Mouse (Mus musculus) cerebellum, adult 2 months (tissue): ENCODE results near the gene Emc10. TPM values are rescaled to one million over a fixed set of nuclear protein-coding genes. Genes with fewer than 3 reads are reported as not detected.

ENCODE experiments used
- DNase-seq, 2 experiments: peaks; one replicate each; pipeline ENCODE4 v3.0.0; 2021
- H3K27ac ChIP-seq: fragments of 200-500 bp; 2 replicates; pipeline ENCODE4 v1.5.1; 2012; ENCODE audit warnings: low read length, control low read depth, inconsistent platforms; ENCODE audit not compliant: insufficient read depth
- H3K27me3 ChIP-seq: fragments of 200-500 bp; 2 replicates; pipeline ENCODE4 v1.6.1; 2012; ENCODE audit warnings: inconsistent platforms, mild to moderate bottlenecking, low read length, moderate library complexity; ENCODE audit not compliant: control insufficient read depth, insufficient read depth
- H3K4me1 ChIP-seq: fragments of 200-500 bp; 2 replicates; pipeline ENCODE4 v1.6.1; 2011; ENCODE audit warnings: low read length; ENCODE audit not compliant: control insufficient read depth, insufficient read depth
- H3K4me3 ChIP-seq: fragments of 200-500 bp; replicated peaks from 2 replicates; pipeline ENCODE3; 2011; ENCODE audit warnings: mild to moderate bottlenecking, low read depth, low read length, control low read depth; ENCODE audit not compliant: insufficient read depth
- CTCF ChIP-seq: fragments of 200-500 bp; IDR thresholded peaks from 2 replicates; pipeline ENCODE4 v1.5.1; 2011; ENCODE audit warnings: low read depth, mild to moderate bottlenecking, control low read depth, low read length, moderate library complexity, borderline replicate concordance; ENCODE audit not compliant: insufficient read depth
- POLR2A ChIP-seq: fragments of 200-500 bp; IDR thresholded peaks from 2 replicates; pipeline ENCODE4 v1.6.1; 2011; ENCODE audit warnings: low read length, control low read depth, borderline replicate concordance; ENCODE audit not compliant: insufficient read depth
- WGBS: fragments of 180-500 bp; shearing (Covaris S2); methylation state at CpG from one replicate; pipeline ENCODE4 v1.1.7; 2018; 5-methylcytosine and 5-hydroxymethylcytosine counted together
- polyA plus RNA-seq: library from polyadenylated mRNA; depleted of rRNA; stranded (reverse); fragments of >200 nt; gene quantifications from 2 replicates; pipeline ENCODE4 v1.2.3, GENCODE M21; 2012

Emc10 gene
- polyA plus RNA-seq, 1 experiment = 302 TPM

- Histone ChIP-seq H3K27me3 (no peaks in the 10 kb centered on the region; the same call in 1 of the 2 replicates), H3K27ac (peak overlapping the region; percentile 55; the same call in 1 of the 2 replicates), H3K4me3 (no peak overlapping the region), H3K4me1 (peaks cover 33% of the 10 kb centered on the region)
- WGBS = 40% methylated on average over 4 of the region's 4 CpGs
- TF ChIP-seq POLR2A (no peak), CTCF (no peak)
- peak; percentile 45 to 64 for DNase-seq
Measured at GRCm38 (mm10) chr7:44474419-44474818, 21.9 kb downstream of the Emc10 start.

GRCm38 (mm10) chr7:44472961-44473646 lies 23.2 kb downstream of the Emc10 start:
- TF ChIP-seq POLR2A = no peak
- TF ChIP-seq CTCF = no peak
- 30% methylated on average over 9 of the region's 9 CpGs for WGBS
- H3K4me3 ChIP-seq = no peak overlapping the region
- H3K27me3 ChIP-seq = no peaks in the 10 kb centered on the region
- peak; percentile 45 to 58 for DNase-seq
- peaks cover 36% of the 10 kb centered on the region for H3K4me1 ChIP-seq
- H3K27ac ChIP-seq = peak overlapping the region; percentile 42

GRCm38 (mm10) chr7:44472558-44472885 lies 23.8 kb downstream of the Emc10 start:
- H3K27ac ChIP-seq = peak overlapping the region; percentile 42
- DNase-seq = no peak
- WGBS = 24% methylated on average over 1 of the region's 1 CpGs
- no peaks in the 10 kb centered on the region for H3K27me3 ChIP-seq
- peaks cover 36% of the 10 kb centered on the region for H3K4me1 ChIP-seq
- TF ChIP-seq POLR2A (no peak), CTCF (no peak)
- H3K4me3 ChIP-seq = no peak overlapping the region

GRCm38 (mm10) chr7:44471880-44472557 lies 24.3 kb downstream of the Emc10 start:
- TF ChIP-seq POLR2A (peak; percentile 13; the same call in 1 of the 2 replicates), CTCF (no peak)
- peak in 1 of 2 experiments; percentile 38 for DNase-seq
- Histone ChIP-seq H3K4me1 (peaks cover 36% of the 10 kb centered on the region), H3K4me3 (no peak overlapping the region), H3K27me3 (no peaks in the 10 kb centered on the region), H3K27ac (peak overlapping the region; percentile 42; the same call in 1 of the 2 replicates)
- 21% methylated on average over 6 of the region's 6 CpGs for WGBS

DNA sequence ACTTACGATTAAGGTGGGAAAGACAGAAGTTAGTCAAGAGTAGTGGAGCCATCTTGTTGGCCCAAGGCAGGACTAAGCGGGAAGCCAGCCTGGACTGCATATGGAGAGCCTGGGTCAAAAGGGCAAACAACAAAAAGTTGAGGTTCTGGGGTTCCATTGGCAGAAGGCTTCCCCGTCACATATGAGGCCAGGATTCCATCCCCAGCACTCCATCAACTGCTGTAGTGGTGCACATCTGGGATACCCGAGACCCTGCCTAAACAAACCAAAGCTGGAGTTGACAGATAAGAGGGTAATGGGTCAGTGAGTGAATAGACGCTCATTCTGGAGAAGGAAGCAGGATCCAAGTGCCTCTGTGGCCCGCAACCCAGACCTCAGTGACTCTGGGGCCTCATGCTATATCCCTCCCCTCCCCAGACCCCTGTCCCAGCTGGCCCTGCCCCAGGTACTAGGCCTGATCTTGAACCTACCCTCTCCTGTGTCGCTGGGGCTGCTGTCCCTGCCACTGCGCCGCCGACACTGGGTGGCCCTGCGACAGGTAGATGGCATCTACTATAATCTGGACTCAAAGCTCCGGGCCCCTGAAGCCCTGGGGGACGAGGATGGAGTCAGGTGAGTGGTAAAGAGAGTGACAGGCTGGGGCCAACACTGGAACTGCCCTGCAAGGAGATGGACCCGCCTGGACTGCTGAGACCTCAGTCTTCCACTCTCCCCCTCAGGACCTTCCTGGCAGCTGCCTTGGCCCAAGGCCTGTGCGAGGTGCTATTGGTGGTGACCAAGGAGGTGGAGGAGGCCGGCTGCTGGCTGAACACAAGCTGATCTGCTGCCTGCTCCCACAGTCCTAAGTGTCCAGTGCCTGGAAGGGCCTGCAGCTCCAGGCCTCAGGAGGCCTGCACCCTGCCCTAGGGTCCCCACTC lies 25.4 kb downstream of the Emc10 start:
- 86% methylated on average over 16 of the region's 16 CpGs for WGBS
- no peaks in the 10 kb centered on the region for H3K27me3 ChIP-seq
- peaks cover 47% of the 10 kb centered on the region for H3K4me1 ChIP-seq
- no peak overlapping the region for H3K27ac ChIP-seq
- no peak for TF ChIP-seq CTCF
- TF ChIP-seq POLR2A = no peak
- DNase-seq = peak in 1 of 2 experiments; percentile 27
- H3K4me3 ChIP-seq = no peak overlapping the region

DNA sequence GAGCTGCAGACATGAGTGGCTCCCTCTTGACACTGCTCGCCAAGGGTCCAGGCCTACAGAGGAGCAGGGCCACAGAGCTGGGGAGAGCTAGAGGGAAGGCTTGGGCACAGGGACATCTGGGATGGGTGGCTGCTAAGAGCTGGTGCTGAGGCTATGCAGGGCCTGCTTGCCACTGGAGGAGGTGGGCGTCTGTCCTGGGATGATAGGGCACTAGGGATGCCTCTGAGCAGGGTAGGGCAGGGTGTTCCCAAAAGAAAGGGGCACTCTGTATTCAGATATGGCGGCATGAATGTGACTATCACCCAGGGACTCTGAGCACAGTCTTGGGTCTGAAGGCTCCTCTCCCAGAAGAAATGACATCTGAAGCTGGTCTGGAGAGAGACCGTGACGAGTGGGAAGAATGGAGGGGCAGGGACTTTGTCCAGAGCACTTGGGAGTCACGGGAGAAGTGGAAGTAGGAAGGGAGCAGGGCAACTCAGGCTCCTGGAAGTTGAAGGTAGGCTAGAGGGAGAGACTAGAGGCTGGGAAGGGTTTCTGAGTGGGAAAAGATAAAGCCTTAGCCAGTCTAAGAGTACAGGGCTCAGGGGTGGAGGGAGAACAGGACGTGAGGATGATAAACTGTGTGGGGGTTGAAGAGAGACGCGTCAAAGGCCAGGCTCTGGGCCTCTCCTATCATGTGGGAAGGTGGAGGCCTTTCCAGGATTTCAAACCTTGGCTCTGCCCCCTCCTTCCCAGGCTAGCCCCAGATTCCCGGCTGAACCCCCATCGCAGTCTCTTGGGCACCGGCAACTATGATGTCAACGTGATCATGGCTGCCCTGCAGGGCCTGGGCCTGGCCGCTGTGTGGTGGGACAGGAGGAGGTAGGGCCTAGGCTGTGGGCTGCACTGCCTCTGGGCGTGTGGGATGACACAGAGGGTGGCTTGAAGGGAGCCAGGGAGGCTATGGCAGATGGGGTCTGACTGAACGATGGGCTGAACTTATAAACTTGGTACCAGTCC lies 26.4 kb downstream of the Emc10 start:
- Histone ChIP-seq H3K27me3 (no peaks in the 10 kb centered on the region), H3K4me1 (peaks cover 48% of the 10 kb centered on the region), H3K27ac (peak overlapping the region; percentile 25; the same call in 1 of the 2 replicates), H3K4me3 (no peak overlapping the region)
- DNase-seq = peak in 1 of 2 experiments; percentile 27
- WGBS = 77% methylated on average over 16 of the region's 16 CpGs
- TF ChIP-seq CTCF (no peak), POLR2A (no peak)
